Mouse (Mus musculus): ENCODE data around the gene Prps1.

DNA sequence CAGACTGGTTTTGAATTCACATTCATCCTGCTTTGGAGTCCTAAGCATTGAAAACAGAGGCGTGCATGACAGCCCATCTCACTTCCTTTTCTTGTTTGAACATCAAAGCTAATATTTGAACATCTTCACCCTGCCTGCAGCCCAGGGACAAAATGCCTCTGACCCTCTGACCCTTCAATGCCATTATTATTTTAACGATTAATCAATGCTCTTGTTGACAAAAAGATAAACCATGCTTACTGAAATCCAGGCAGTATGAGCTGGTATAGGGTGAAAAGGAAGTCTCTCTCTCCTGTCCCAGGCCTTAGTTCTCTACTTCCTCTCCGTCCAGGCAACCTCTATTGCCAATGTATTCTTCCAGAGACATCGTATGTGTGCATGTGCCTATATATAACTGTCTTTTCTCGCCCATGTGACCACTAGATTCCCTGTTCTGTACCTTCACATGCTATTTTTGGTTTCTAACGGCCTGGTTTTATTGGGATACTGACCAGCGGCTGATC, 37.2 kb downstream of the Prps1 start:
- TF ChIP-seq CTCF (conservative IDR thresholded peaks at IDR 0.05; ENCODE audit: low read length) (no peak), NANOG (IDR thresholded peaks at IDR 0.05; ENCODE audit: borderline replicate concordance, low read length) (no peak)

All from E14TG2a.4 (cell line).